24 mouse cellular contexts compared by ENCODE assay signal in genomic region chr6:114663707-114664106, GRCm38 (mm10). TPM values are rescaled to one million over a fixed set of nuclear protein-coding genes. Genes with fewer than 3 reads are reported as not detected.
DNase-seq lines count a peak whose midpoint lies in the region; ATAC-seq lines count a peak whose summit lies in the region.
"Had no signal": no experiment of that assay in that cellular context is flagged by ENCODE, and none has a peak within 500 bp of the region (broad histone marks: within the 10 kb centered on the region; RNA-seq: fewer than 3 reads in every experiment).

No protein-coding gene starts in this region.

- 0 out of 2 replicates have a peak overlapping the region, but pooled peaks have one; percentile 45 for H3K27ac ChIP-seq in forebrain, embryonic 15.5 days (replicated peaks)
- H3K27ac ChIP-seq in forebrain, embryonic 12.5 days: no peak overlapping the region
- H3K27ac ChIP-seq: heart, embryonic 10.5 days; hindbrain, embryonic 13.5 days; limb, embryonic 15.5 days; neural tube, embryonic 13.5 days had no signal

- H3K4me1 ChIP-seq in forebrain, embryonic 15.5 days: no peaks in the 10 kb centered on the region
- no peaks in the 10 kb centered on the region for H3K4me1 ChIP-seq in forebrain, embryonic 12.5 days
- H3K4me1 ChIP-seq: hindbrain, embryonic 13.5 days; neural tube, embryonic 13.5 days had no signal

- H3K9ac ChIP-seq in forebrain, embryonic 15.5 days (replicated peaks): no peak overlapping the region
- no peak overlapping the region for H3K9ac ChIP-seq in forebrain, embryonic 12.5 days
- H3K9ac ChIP-seq: hindbrain, embryonic 13.5 days; limb, embryonic 15.5 days; liver, postnatal 0 days; neural tube, embryonic 13.5 days had no signal

- H3K9me3 ChIP-seq in forebrain, embryonic 15.5 days: no peaks in the 10 kb centered on the region
- no peaks in the 10 kb centered on the region for H3K9me3 ChIP-seq in forebrain, embryonic 12.5 days
- H3K9me3 ChIP-seq: heart, embryonic 10.5 days; hindbrain, embryonic 13.5 days; limb, embryonic 15.5 days; megakaryocyte, embryonic 14.5 days; neural tube, embryonic 13.5 days had no signal

- H3K4me3 ChIP-seq in forebrain, embryonic 15.5 days: no peak overlapping the region
- no peak overlapping the region for H3K4me3 ChIP-seq in forebrain, embryonic 12.5 days (replicated peaks)
- H3K4me3 ChIP-seq: heart, embryonic 10.5 days; hindbrain, embryonic 13.5 days; limb, embryonic 15.5 days; megakaryocyte, embryonic 14.5 days; neural tube, embryonic 13.5 days had no signal

- H3K27me3 ChIP-seq in forebrain, embryonic 15.5 days: no peaks in the 10 kb centered on the region
- no peaks in the 10 kb centered on the region for H3K27me3 ChIP-seq in forebrain, embryonic 12.5 days
- H3K27me3 ChIP-seq: limb, embryonic 15.5 days; megakaryocyte, embryonic 14.5 days; neural tube, embryonic 13.5 days had no signal

- WGBS in forebrain, embryonic 15.5 days: 76% methylated on average over 2 of the region's 2 CpGs
- WGBS in forebrain, embryonic 12.5 days: 91% methylated on average over 2 of the region's 2 CpGs

- H3K4me2 ChIP-seq in forebrain, embryonic 15.5 days (replicated peaks): no peak overlapping the region
- H3K4me2 ChIP-seq in forebrain, embryonic 12.5 days: no peak overlapping the region
- H3K4me2 ChIP-seq: hindbrain, embryonic 13.5 days; limb, embryonic 15.5 days; neural tube, embryonic 13.5 days had no signal

- no peaks in the 10 kb centered on the region for H3K36me3 ChIP-seq in forebrain, embryonic 15.5 days
- no peaks in the 10 kb centered on the region for H3K36me3 ChIP-seq in forebrain, embryonic 12.5 days (replicated peaks)
- H3K36me3 ChIP-seq: heart, embryonic 10.5 days; hindbrain, embryonic 13.5 days; limb, embryonic 15.5 days; neural tube, embryonic 13.5 days had no signal

- peak; percentile 42 to 52 for DNase-seq in heart, adult 9 months (ENCODE audit: low spot score in 2 of 2)
- DNase-seq in heart, postnatal 4 days: no peak
- DNase-seq in NIH3T3 (ENCODE audit: low read depth): peak; percentile 61
- DNase-seq in lung, postnatal 25 days (ENCODE audit: low spot score): peak; percentile 38
- no peak for DNase-seq in spleen, adult 18-20 months
- DNase-seq: adrenal gland, postnatal 25 days; cerebellum, adult 18-20 months; cerebellum, postnatal 25 days; heart, postnatal 14 days; kidney, adult 8-10 months; kidney, postnatal 25 days; liver, postnatal 0 days; midbrain, embryonic 14.5 days; right cerebral cortex, adult 18-20 months; thymus, postnatal 25 days had no signal

- ATAC-seq in forebrain, embryonic 15.5 days (replicated peaks): no peak
- no peak for ATAC-seq in forebrain, embryonic 12.5 days (ENCODE audit: low FRiP score)
- ATAC-seq: CD4-positive, CD25-positive, alpha-beta regulatory T cell, adult 4 months; inflammation-experienced regulatory T-cells, adult 6 months; liver, postnatal 0 days had no signal

RNA-seq across cellular contexts. Expression of gene Atg7, which starts 20.8 kb away (rescaled TPM):
- polyA plus RNA-seq in forebrain, embryonic 15.5 days (2015; fragmentation: Nextera tagmentation; extraction: Ambion mirVana): 20.8 and 23.7 TPM in 2 replicates
- polyA plus RNA-seq in forebrain, embryonic 12.5 days (2016; fragmentation: Nextera tagmentation; extraction: Ambion mirVana): 19.9 and 21.9 TPM in 2 replicates
- total RNA-seq in heart, postnatal 4 days (2021): 10 to 100 TPM; 15.9 to 20.0 TPM

Comparison
In these comparisons a context has a peak if more than half of its experiments do, and no peak if none do; other contexts are left out.
1. DNase-seq: peak in heart, adult 9 months (2 of 2), NIH3T3 (single experiment) and lung, postnatal 25 days (single experiment); none in heart, postnatal 4 days (single experiment) and spleen, adult 18-20 months (0 of 2).